Mouse (Mus musculus) lung, postnatal 36 days (tissue): ENCODE results near the gene Zmiz1.

ENCODE experiments used
- DNase-seq: peaks from one replicate; pipeline ENCODE4 v3.0.0; 2022; ENCODE audit warnings: mixed read lengths

Gene Zmiz1

GRCm38 (mm10) chr14:25456666-25457433 is 2.1 kb upstream of the Zmiz1 start:
- DNase-seq: no peak

GRCm38 (mm10) chr14:25457434-25457957 is 1.5 kb upstream of the Zmiz1 start:
- DNase-seq: peak; percentile 97

- peak; percentile 65 for DNase-seq
Observed at GRCm38 (mm10) chr14:25458111-25459015, 622 bp upstream of the Zmiz1 start.

GRCm38 (mm10) chr14:25459394-25459997 is 511 bp downstream of the Zmiz1 start:
- no peak for DNase-seq

GRCm38 (mm10) chr14:25459998-25460800 is 1.2 kb downstream of the Zmiz1 start:
- peak; percentile 72 for DNase-seq

- peak; percentile 89 for DNase-seq
Observed at GRCm38 (mm10) chr14:25460801-25461675, 2.1 kb downstream of the Zmiz1 start.

- no peak for DNase-seq
Observed at GRCm38 (mm10) chr14:25461676-25462385, 2.8 kb downstream of the Zmiz1 start.

- DNase-seq: no peak
Observed at GRCm38 (mm10) chr14:25462975-25463374, 4.0 kb downstream of the Zmiz1 start.

- peak; percentile 72 for DNase-seq
Observed at GRCm38 (mm10) chr14:25463919-25464318, 4.9 kb downstream of the Zmiz1 start.

- no peak for DNase-seq
Observed at GRCm38 (mm10) chr14:25464611-25465307, 5.8 kb downstream of the Zmiz1 start.

GRCm38 (mm10) chr14:25466361-25466760 is 7.4 kb downstream of the Zmiz1 start:
- DNase-seq: peak; percentile 57

GRCm38 (mm10) chr14:25467911-25468668 is 9.1 kb downstream of the Zmiz1 start:
- no peak for DNase-seq

- DNase-seq: no peak
Observed at GRCm38 (mm10) chr14:25468891-25469529, 10.0 kb downstream of the Zmiz1 start.

- peak; percentile 49 for DNase-seq
Observed at GRCm38 (mm10) chr14:25470224-25470805, 11.3 kb downstream of the Zmiz1 start.

GRCm38 (mm10) chr14:25471035-25471434 is 12.1 kb downstream of the Zmiz1 start:
- DNase-seq: peak; percentile 49

- peak; percentile 78 for DNase-seq
Observed at GRCm38 (mm10) chr14:25472096-25472861, 13.3 kb downstream of the Zmiz1 start.

GRCm38 (mm10) chr14:25472981-25473649 is 14.1 kb downstream of the Zmiz1 start:
- peak; percentile 65 for DNase-seq
